ENCODE assay signal across 8 mouse cellular contexts in the genomic region with DNA sequence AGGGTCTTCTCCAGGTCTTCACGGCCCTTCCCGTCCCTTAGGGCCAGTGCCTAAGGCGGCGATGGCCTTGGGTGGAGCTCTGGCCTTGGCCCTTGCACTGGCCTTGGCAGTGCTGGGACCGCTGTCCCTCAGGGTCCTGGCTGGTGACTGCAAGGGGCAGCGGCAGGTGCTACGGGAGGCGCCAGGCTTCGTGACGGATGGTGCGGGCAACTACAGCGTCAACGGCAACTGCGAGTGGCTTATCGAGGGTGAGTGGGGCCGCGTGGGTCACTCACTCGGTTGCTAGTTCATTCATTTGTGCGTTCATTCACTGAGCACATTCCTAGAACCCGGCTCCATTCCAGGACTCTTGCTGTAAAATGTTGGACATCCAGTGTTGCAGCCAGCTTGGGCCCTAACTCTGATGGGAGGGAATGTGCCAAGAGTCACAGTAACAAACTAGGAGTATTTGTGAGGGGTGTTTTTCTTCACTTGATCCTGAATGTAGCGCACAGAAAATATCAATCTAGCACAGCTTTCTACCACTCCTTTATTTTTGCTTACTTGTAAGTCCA. TPM values are rescaled to one million over a fixed set of nuclear protein-coding genes. Genes with fewer than 3 reads are reported as not detected.
DNase-seq lines count a peak whose midpoint lies in the region; ATAC-seq and TF ChIP-seq lines count a peak whose summit lies in the region.

No protein-coding gene starts in this region.

- no peaks in the 10 kb centered on the region for H3K9me3 ChIP-seq in hindbrain, embryonic 11.5 days (ENCODE audit: control insufficient read depth, low read length)
- no peaks in the 10 kb centered on the region for H3K9me3 ChIP-seq in lung, embryonic 16.5 days (ENCODE audit: control insufficient read depth, low read length)

- 75% methylated on average over 21 of the region's 21 CpGs for WGBS in spleen, adult 2 months
- 16% methylated on average over 21 of the region's 21 CpGs for WGBS in hindbrain, embryonic 11.5 days
- WGBS in lung, embryonic 16.5 days = 7% methylated on average over 21 of the region's 21 CpGs

- peaks cover 18% of the 10 kb centered on the region for H3K4me1 ChIP-seq in spleen, adult 2 months (ENCODE audit: control insufficient read depth, insufficient read depth, insufficient read length)
- peaks cover 10% of the 10 kb centered on the region for H3K4me1 ChIP-seq in hindbrain, embryonic 11.5 days (replicated peaks; ENCODE audit: control insufficient read depth, insufficient read depth, low read length)
- H3K4me1 ChIP-seq in lung, embryonic 16.5 days (replicated peaks; ENCODE audit: control insufficient read depth, insufficient read depth, low read length) = peaks cover 30% of the 10 kb centered on the region

- peak overlapping the region; percentile 79 for H3K9ac ChIP-seq in hindbrain, embryonic 11.5 days (ENCODE audit: low read depth, low read length)
- H3K9ac ChIP-seq in lung, embryonic 16.5 days (ENCODE audit: low read length) = peak overlapping the region; percentile 74

- peak; percentile 70 to 86 for DNase-seq in adrenal gland, adult (ENCODE audit: inconsistent age in 2 of 2, low spot score in 1 of 2)
- DNase-seq in adrenal gland, adult 8-10 months = no peak
- DNase-seq in spleen, adult 2 months (ENCODE audit: low read depth in 1 of 2, low spot score in 2 of 2) = no peak
- DNase-seq in spleen, adult 18-20 months = no peak
- DNase-seq in hindbrain, embryonic 11.5 days (ENCODE audit: low spot score) = no peak
- DNase-seq in testis, postnatal 14 days (ENCODE audit: low spot score) = no peak
- DNase-seq in frontal cortex, postnatal 14 days (ENCODE audit: low spot score in 2 of 2) = no peak

- peak overlapping the region; percentile 22; the same call in 1 of the 2 replicates for H3K4me3 ChIP-seq in spleen, adult 2 months (ENCODE audit: extremely low read depth, insufficient read depth, insufficient read length)
- H3K4me3 ChIP-seq in hindbrain, embryonic 11.5 days (ENCODE audit: low read depth, low read length) = peak overlapping the region; percentile 63
- H3K4me3 ChIP-seq in lung, embryonic 16.5 days (ENCODE audit: low read length) = peak overlapping the region; percentile 55

- peaks cover 19% of the 10 kb centered on the region for H3K27me3 ChIP-seq in spleen, adult 2 months (ENCODE audit: control insufficient read depth, insufficient read depth, low read length)
- peaks cover 32% of the 10 kb centered on the region for H3K27me3 ChIP-seq in hindbrain, embryonic 11.5 days (ENCODE audit: control insufficient read depth, insufficient read depth, low read length)
- peaks cover 34% of the 10 kb centered on the region for H3K27me3 ChIP-seq in lung, embryonic 16.5 days (ENCODE audit: control insufficient read depth, insufficient read depth, low read depth, low read length)

- TF ChIP-seq POLR2A in spleen, adult 2 months (IDR thresholded peaks at IDR 0.05; ENCODE audit: low read depth, low read length) = no peak

- no peak for TF ChIP-seq CTCF in spleen, adult 2 months (IDR thresholded peaks at IDR 0.05; ENCODE audit: extremely low read depth, insufficient read depth, insufficient read length, insufficient replicate concordance)

- no peak; the same call in 1 of the 2 replicates for ATAC-seq in hindbrain, embryonic 11.5 days (ENCODE audit: low FRiP score)
- no peak for ATAC-seq in lung, embryonic 16.5 days (ENCODE audit: low read depth)

- no peak overlapping the region; the same call in 1 of the 2 replicates for H3K27ac ChIP-seq in spleen, adult 2 months (ENCODE audit: insufficient read depth, low read length)
- H3K27ac ChIP-seq in hindbrain, embryonic 11.5 days (ENCODE audit: low read depth, low read length) = peak overlapping the region; percentile 73
- H3K27ac ChIP-seq in lung, embryonic 16.5 days (ENCODE audit: low read length) = peak overlapping the region; percentile 84

- H3K36me3 ChIP-seq in spleen, adult 2 months (ENCODE audit: control insufficient read depth, insufficient read depth, low read length) = no peaks in the 10 kb centered on the region
- no peaks in the 10 kb centered on the region for H3K36me3 ChIP-seq in hindbrain, embryonic 11.5 days (ENCODE audit: control insufficient read depth, insufficient read depth, low read length)
- no peaks in the 10 kb centered on the region for H3K36me3 ChIP-seq in lung, embryonic 16.5 days (ENCODE audit: control insufficient read depth, insufficient read depth, low read length)

- peak overlapping the region; percentile 81 for H3K4me2 ChIP-seq in hindbrain, embryonic 11.5 days (replicated peaks; ENCODE audit: low read depth, low read length)
- peak overlapping the region; percentile 78 for H3K4me2 ChIP-seq in lung, embryonic 16.5 days (ENCODE audit: low read depth, low read length)

RNA-seq across cellular contexts. Expression of a gene that starts 0.6 kb away (rescaled TPM):
- 10 to 100 TPM; 62.4 to 82.4 (median 71.7) TPM for total RNA-seq in adrenal gland, adult 8-10 months (2022)
- polyA plus RNA-seq in spleen, adult 2 months (2012; rRNA removed) = 11.0 and 11.9 TPM in 2 replicates
- 10.9 and 11.3 TPM in 2 replicates for polyA plus RNA-seq in hindbrain, embryonic 11.5 days (2014; fragmentation: Nextera tagmentation; extraction: Ambion mirVana)
- 11.8 and 12.1 TPM in 2 replicates for polyA plus RNA-seq in lung, embryonic 16.5 days (2015; fragmentation: Nextera tagmentation; extraction: Ambion mirVana)

RNA-seq across cellular contexts. Expression of a gene that starts 11.6 kb away (rescaled TPM):
- 1 to 10 TPM; 1.8 to 4.8 (median 4.5) TPM for total RNA-seq in adrenal gland, adult 8-10 months (2022)
- polyA plus RNA-seq in spleen, adult 2 months (2012; rRNA removed) = not detected in 2 replicates
- polyA plus RNA-seq in hindbrain, embryonic 11.5 days (2014; fragmentation: Nextera tagmentation; extraction: Ambion mirVana) = 9.9 and 10.6 TPM in 2 replicates
- 0.14 and 0.49 TPM in 2 replicates for polyA plus RNA-seq in lung, embryonic 16.5 days (2015; fragmentation: Nextera tagmentation; extraction: Ambion mirVana)

RNA-seq across cellular contexts. Expression of a gene that starts 16.3 kb away (rescaled TPM):
- total RNA-seq in adrenal gland, adult 8-10 months (2022) = not detected
- polyA plus RNA-seq in spleen, adult 2 months (2012; rRNA removed) = 0.07 TPM in 1 of 2 replicates, not detected in the other
- 0.86 and 1.3 TPM in 2 replicates for polyA plus RNA-seq in hindbrain, embryonic 11.5 days (2014; fragmentation: Nextera tagmentation; extraction: Ambion mirVana)
- 0.13 TPM in 1 of 2 replicates, not detected in the other for polyA plus RNA-seq in lung, embryonic 16.5 days (2015; fragmentation: Nextera tagmentation; extraction: Ambion mirVana)

RNA-seq across cellular contexts. Expression of a gene that starts 19.7 kb away (rescaled TPM):
- total RNA-seq in adrenal gland, adult 8-10 months (2022) = 10 to 100 TPM; 34.0 to 48.5 (median 42.5) TPM
- polyA plus RNA-seq in spleen, adult 2 months (2012; rRNA removed) = 62.9 and 90.7 TPM in 2 replicates
- polyA plus RNA-seq in hindbrain, embryonic 11.5 days (2014; fragmentation: Nextera tagmentation; extraction: Ambion mirVana) = 335 and 344 TPM in 2 replicates
- polyA plus RNA-seq in lung, embryonic 16.5 days (2015; fragmentation: Nextera tagmentation; extraction: Ambion mirVana) = 170 and 173 TPM in 2 replicates

RNA-seq across cellular contexts. Expression of a gene that starts 50.0 kb away (rescaled TPM):
- total RNA-seq in adrenal gland, adult 8-10 months (2022) = 100 to 1,000 TPM; 118 to 195 (median 151) TPM
- 112 and 128 TPM in 2 replicates for polyA plus RNA-seq in spleen, adult 2 months (2012; rRNA removed)
- polyA plus RNA-seq in hindbrain, embryonic 11.5 days (2014; fragmentation: Nextera tagmentation; extraction: Ambion mirVana) = 25.4 and 39.0 TPM in 2 replicates
- polyA plus RNA-seq in lung, embryonic 16.5 days (2015; fragmentation: Nextera tagmentation; extraction: Ambion mirVana) = 23.5 and 28.9 TPM in 2 replicates

Comparison
In these comparisons a context has a peak if more than half of its experiments do, and no peak if none do; other contexts are left out.
1. DNase-seq: peak in adrenal gland, adult (2 of 2); none in adrenal gland, adult 8-10 months (single experiment), spleen, adult 2 months (0 of 2), spleen, adult 18-20 months (0 of 2), hindbrain, embryonic 11.5 days (single experiment), testis, postnatal 14 days (single experiment) and frontal cortex, postnatal 14 days (0 of 2).
2. Peak in every context shown above with its lines, with median percentiles within 50 percentile points of each other: H3K4me3 ChIP-seq.